Mouse (Mus musculus): ENCODE data around the gene Dcst2. TPM values are rescaled to one million over a fixed set of nuclear protein-coding genes. Genes with fewer than 3 reads are reported as not detected.

Gene Dcst2
- polyA plus RNA-seq, 1 experiment from 2014 or later, result 0.21 TPM

Other genes starting within 250 kb of the Dcst2 start
- gene Pklr, start 225.8 kb upstream of the Dcst2 start, polyA plus RNA-seq (2014; fragmentation: Nextera tagmentation; extraction: Ambion mirVana), result 0.11 TPM in 1 of 2 replicates, not detected in the other
- 29.9 and 36.8 TPM in 2 replicates for gene Hcn3, start 201.8 kb upstream of the Dcst2 start, polyA plus RNA-seq (2014; fragmentation: Nextera tagmentation; extraction: Ambion mirVana)
- 19.0 and 19.2 TPM in 2 replicates for gene Clk2, start 197.2 kb upstream of the Dcst2 start, polyA plus RNA-seq (2014; fragmentation: Nextera tagmentation; extraction: Ambion mirVana)
- 128 and 134 TPM in 2 replicates for gene Scamp3, start 184.5 kb upstream of the Dcst2 start, polyA plus RNA-seq (2014; fragmentation: Nextera tagmentation; extraction: Ambion mirVana)
- gene Fam189b, start 178.8 kb upstream of the Dcst2 start, polyA plus RNA-seq (2014; fragmentation: Nextera tagmentation; extraction: Ambion mirVana), result 32.9 and 33.3 TPM in 2 replicates
- gene Gba, start 159.0 kb upstream of the Dcst2 start, polyA plus RNA-seq (2014; fragmentation: Nextera tagmentation; extraction: Ambion mirVana), result 45.7 and 48.8 TPM in 2 replicates
- 29.0 and 31.0 TPM in 2 replicates for gene Thbs3, start 146.8 kb upstream of the Dcst2 start, polyA plus RNA-seq (2014; fragmentation: Nextera tagmentation; extraction: Ambion mirVana)
- 144 and 148 TPM in 2 replicates for gene Mtx1, start 134.9 kb upstream of the Dcst2 start, polyA plus RNA-seq (2014; fragmentation: Nextera tagmentation; extraction: Ambion mirVana)
- 0.47 and 0.52 TPM in 2 replicates for gene Muc1, start 132.9 kb upstream of the Dcst2 start, polyA plus RNA-seq (2014; fragmentation: Nextera tagmentation; extraction: Ambion mirVana)
- gene Krtcap2, start 116.0 kb upstream of the Dcst2 start, polyA plus RNA-seq (2014; fragmentation: Nextera tagmentation; extraction: Ambion mirVana), result 209 and 224 TPM in 2 replicates
- 65.8 and 66.5 TPM in 2 replicates for gene Trim46, start 115.7 kb upstream of the Dcst2 start, polyA plus RNA-seq (2014; fragmentation: Nextera tagmentation; extraction: Ambion mirVana)
- 80.7 and 94.4 TPM in 2 replicates for gene Dpm3, start 102.6 kb upstream of the Dcst2 start, polyA plus RNA-seq (2014; fragmentation: Nextera tagmentation; extraction: Ambion mirVana)
- 36.0 and 38.8 TPM in 2 replicates for gene Slc50a1, start 91.4 kb upstream of the Dcst2 start, polyA plus RNA-seq (2014; fragmentation: Nextera tagmentation; extraction: Ambion mirVana)
- 9.4 and 10.8 TPM in 2 replicates for gene Efna1, start 80.8 kb upstream of the Dcst2 start, polyA plus RNA-seq (2014; fragmentation: Nextera tagmentation; extraction: Ambion mirVana)
- 62.5 and 70.3 TPM in 2 replicates for gene Efna3, start 39.0 kb upstream of the Dcst2 start, polyA plus RNA-seq (2014; fragmentation: Nextera tagmentation; extraction: Ambion mirVana)
- gene Efna4, start 23.9 kb upstream of the Dcst2 start, polyA plus RNA-seq (2014; fragmentation: Nextera tagmentation; extraction: Ambion mirVana), result 4.4 and 4.9 TPM in 2 replicates
- 40.8 and 44.0 TPM in 2 replicates for gene Adam15, start 12.0 kb upstream of the Dcst2 start, polyA plus RNA-seq (2014; fragmentation: Nextera tagmentation; extraction: Ambion mirVana)
- 0.43 and 1.1 TPM in 2 replicates for gene Dcst1, start 3.3 kb downstream of the Dcst2 start, polyA plus RNA-seq (2014; fragmentation: Nextera tagmentation; extraction: Ambion mirVana)
- 0.46 and 1.1 TPM in 2 replicates for gene Zbtb7b, start 32.8 kb downstream of the Dcst2 start, polyA plus RNA-seq (2014; fragmentation: Nextera tagmentation; extraction: Ambion mirVana)
- gene Lenep, start 40.8 kb downstream of the Dcst2 start, polyA plus RNA-seq (2014; fragmentation: Nextera tagmentation; extraction: Ambion mirVana), result not detected in 2 replicates
- 30.8 and 33.4 TPM in 2 replicates for gene Flad1, start 49.9 kb downstream of the Dcst2 start, polyA plus RNA-seq (2014; fragmentation: Nextera tagmentation; extraction: Ambion mirVana)
- 94.0 and 99.4 TPM in 2 replicates for gene Cks1b, start 56.4 kb downstream of the Dcst2 start, polyA plus RNA-seq (2014; fragmentation: Nextera tagmentation; extraction: Ambion mirVana)
- gene Shc1, start 56.5 kb downstream of the Dcst2 start, polyA plus RNA-seq (2014; fragmentation: Nextera tagmentation; extraction: Ambion mirVana), result 12.1 and 13.9 TPM in 2 replicates
- gene Pygo2, start 68.2 kb downstream of the Dcst2 start, polyA plus RNA-seq (2014; fragmentation: Nextera tagmentation; extraction: Ambion mirVana), result 47.1 and 50.6 TPM in 2 replicates
- 9.8 and 12.8 TPM in 2 replicates for gene Pbxip1, start 74.7 kb downstream of the Dcst2 start, polyA plus RNA-seq (2014; fragmentation: Nextera tagmentation; extraction: Ambion mirVana)
- gene Pmvk, start 92.6 kb downstream of the Dcst2 start, polyA plus RNA-seq (2014; fragmentation: Nextera tagmentation; extraction: Ambion mirVana), result 117 and 121 TPM in 2 replicates
- gene Kcnn3, start 158.2 kb downstream of the Dcst2 start, polyA plus RNA-seq (2014; fragmentation: Nextera tagmentation; extraction: Ambion mirVana), result 7.3 and 7.7 TPM in 2 replicates